Mouse (Mus musculus) cortical plate, adult 2 months (tissue): ENCODE results near the gene Krtap9-5.

Experiments used
- CTCF ChIP-seq: fragments of 200-500 bp; IDR thresholded peaks from 2 replicates; pipeline ENCODE4 v1.5.1; 2011; ENCODE audit warnings: mild to moderate bottlenecking, control low read depth, low read length; ENCODE audit not compliant: insufficient read depth; ENCODE audit errors: extremely low read depth
- POLR2A ChIP-seq: fragments of 200-500 bp; IDR thresholded peaks from 2 replicates; pipeline ENCODE4 v1.6.1; 2011; ENCODE audit warnings: mild to moderate bottlenecking, low read length, control low read depth; ENCODE audit not compliant: insufficient read depth; ENCODE audit errors: extremely low read depth

GRCm38 (mm10) chr11:99907620-99908019 lies 40.7 kb upstream of the Krtap9-5 start, which contains the start of gene Krtap31-1:
- no peak for TF ChIP-seq CTCF
- TF ChIP-seq POLR2A, result no peak
